Mouse (Mus musculus): ENCODE data around the gene Rufy4. TPM values are rescaled to one million over a fixed set of nuclear protein-coding genes. Genes with fewer than 3 reads are reported as not detected.
"Not testable (repeated sequence)": the region's sequence is repeated elsewhere in the genome, so short reads cannot be mapped to it uniquely, and the experiment has no call there.

Gene Rufy4
- total RNA-seq, 2 experiments from 2014 or later = 1.2 to 2.0 TPM

- DNase-seq = peak in 1 of 2 experiments; percentile 22
Observed at GRCm38 (mm10) chr1:74149106-74149885, 24.0 kb downstream of the Rufy4 start.

- no peak for DNase-seq
Observed at GRCm38 (mm10) chr1:74150101-74150500, 24.8 kb downstream of the Rufy4 start.

DNA sequence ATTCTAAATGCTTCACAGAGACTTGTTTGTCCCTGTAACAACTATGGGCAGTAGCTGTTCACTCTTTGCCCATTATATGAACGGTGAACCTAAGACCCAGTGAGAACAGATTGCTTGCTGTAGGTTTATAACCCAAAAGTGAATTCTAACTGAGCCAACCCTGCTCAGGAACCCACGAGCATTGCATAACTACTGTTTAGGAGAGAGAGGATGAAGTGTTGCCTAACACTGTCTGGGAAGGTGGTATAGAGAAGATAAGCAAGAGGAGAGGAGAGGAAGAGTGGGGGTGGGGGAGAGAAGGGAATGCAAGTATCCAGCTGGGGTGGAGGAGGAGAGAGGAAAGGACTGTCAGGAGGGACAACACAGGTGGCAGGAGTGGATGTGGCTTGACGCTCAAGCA, 25.8 kb downstream of the Rufy4 start:
- no peak for DNase-seq

DNA sequence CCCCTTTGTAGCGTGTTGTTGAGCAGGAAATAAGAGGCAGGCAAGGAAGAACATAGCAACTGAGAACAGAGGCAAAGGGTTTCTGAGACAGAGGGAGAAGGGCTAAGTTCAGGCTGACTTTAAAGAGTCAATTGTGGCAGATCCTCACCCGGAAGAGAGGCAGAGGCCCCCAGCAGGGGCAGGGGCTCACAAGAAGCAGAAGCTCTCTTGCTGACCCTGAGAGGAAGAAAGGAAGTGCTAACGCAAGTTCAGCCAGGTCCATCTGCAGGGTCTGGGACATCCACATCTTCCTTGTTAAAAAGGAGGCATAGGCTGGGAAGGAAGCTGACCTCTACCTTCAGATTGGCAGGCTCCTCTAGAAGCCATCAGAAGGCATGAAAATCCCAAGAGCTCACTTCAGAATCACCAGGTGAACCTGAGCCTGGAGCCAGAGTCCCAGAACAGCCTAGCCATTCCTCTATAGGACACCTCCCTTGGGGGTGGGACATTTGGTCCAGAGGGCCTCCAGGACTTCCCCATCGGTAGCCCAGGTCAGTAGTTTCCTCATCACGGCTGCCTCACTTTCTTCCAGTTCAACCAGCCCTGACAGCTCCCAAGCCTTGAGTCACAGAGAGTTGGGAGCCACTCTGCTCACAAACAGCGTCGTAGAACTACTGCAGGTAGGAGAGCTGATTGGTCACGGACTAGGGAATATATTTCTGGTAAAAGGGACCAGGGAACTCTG, 28.3 kb downstream of the Rufy4 start, which contains the start of gene Cxcr2:
TSS of gene Cxcr2 (plus strand) at position 529 of the 724 bp plus-strand sequence.
- no peak for DNase-seq

DNA sequence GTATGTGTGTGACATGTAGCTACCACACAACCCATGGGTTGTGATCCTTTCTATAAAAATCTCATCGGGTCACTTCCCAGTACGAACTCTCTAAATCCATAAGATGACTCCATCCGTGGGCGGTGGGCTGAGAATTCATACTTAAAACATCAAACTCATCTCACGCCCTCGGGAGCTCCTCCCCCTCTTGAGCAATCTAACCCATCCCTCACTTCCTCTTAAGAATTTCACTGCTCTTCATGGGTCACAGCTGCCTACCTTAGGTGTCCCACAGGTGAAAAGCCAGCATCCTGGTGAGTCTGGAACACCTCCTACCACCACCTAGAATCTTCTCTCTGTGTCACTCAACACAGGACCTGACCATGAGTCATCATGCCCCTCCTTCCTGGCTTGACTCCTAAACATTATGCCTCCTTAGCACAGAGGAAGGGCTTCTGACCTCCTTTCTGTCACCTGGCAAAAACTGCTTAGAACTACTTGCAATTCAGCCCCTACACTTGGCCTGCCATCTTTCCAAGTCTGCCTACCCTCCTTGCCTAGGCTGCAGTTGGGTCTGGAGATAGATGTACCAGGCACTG, 30.2 kb downstream of the Rufy4 start:
- DNase-seq = no peak

DNA sequence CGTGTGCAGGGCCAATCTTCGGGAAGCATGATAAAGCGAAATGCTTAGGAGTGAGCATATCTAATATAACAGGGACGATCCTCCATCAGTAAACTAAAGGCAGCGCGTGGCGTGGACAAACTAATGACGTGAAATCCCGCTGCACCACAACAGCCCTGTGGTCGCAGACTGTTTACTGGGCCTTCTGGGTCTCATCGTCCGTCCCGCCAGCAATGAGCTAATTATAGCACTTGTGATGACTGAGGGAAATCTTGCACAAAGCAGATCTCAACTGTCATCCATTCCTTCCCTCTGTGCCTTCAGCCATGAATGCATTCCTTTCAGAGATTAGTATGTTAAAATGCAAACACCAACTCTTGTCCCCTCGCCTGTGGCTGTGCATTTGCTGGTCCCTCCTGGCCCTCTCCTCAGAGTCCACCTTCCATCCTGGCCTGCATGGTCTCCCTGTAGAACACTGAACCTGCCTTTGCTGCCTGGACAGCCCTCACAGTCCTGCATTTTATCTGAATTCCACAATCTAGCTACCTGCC, 31.1 kb downstream of the Rufy4 start:
- DNase-seq = no peak

DNA sequence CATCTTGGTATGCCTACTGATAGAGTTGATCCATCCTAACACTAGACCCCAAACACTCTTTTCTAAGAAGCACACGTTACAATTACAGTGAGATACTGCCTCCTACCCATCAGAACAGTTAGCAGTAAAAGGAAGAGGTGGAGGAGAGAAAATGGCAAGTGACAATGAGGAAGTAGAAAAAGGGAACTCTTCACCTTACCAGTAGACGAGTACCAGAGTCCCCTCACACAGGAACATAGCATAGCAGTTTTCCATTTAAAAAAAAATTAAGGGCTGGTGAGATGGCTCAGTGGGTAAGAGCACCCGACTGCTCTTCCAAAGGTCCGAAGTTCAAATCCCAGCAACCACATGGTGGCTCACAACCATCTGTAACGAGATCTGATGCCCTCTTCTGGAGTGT, 34.3 kb downstream of the Rufy4 start:
- DNase-seq = not testable (repeated sequence)

DNA sequence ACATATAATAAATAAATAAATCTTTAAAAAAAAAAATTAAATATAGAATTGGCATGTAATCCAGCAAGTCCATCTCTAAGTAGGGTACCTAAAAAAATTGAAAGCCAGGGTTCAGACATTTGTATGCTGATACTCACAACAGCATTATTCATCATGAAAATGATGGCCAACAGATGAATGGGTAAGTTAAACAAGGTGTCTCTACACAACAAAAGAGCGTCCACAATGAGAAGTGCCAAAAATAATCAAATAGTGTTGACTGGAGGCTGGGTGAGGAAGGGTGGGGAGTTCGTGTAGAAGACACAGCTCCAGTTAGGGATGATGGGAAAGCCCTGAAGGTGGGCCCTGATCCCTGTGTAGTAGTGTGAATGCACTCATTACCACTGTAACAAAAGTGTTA, 34.7 kb downstream of the Rufy4 start:
- no peak for DNase-seq

DNA sequence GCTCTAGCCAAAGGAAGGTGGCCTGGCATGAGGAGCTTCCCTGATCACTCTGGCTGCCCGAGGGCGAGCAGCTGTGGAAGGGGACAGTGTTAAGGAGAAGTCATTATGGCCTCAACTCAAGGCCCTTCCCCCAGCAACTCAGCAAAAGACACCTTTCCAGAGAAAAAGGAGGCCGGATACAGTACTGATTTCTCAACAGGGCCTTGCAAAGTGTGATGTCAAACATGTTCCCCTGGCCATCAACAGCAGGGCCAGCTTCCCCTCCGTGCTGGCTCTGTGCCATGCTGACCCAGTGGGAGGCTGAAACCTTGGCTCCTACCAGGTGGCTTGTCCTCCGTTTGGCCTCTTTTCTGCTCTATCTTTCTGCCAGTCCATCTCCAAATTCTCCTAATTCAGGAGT, 41.8 kb downstream of the Rufy4 start:
- no peak for DNase-seq

- no peak for DNase-seq
Observed at GRCm38 (mm10) chr1:74169721-74170120, 44.4 kb downstream of the Rufy4 start.

GRCm38 (mm10) chr1:74172722-74173121, 47.4 kb downstream of the Rufy4 start:
- DNase-seq = no peak

DNA sequence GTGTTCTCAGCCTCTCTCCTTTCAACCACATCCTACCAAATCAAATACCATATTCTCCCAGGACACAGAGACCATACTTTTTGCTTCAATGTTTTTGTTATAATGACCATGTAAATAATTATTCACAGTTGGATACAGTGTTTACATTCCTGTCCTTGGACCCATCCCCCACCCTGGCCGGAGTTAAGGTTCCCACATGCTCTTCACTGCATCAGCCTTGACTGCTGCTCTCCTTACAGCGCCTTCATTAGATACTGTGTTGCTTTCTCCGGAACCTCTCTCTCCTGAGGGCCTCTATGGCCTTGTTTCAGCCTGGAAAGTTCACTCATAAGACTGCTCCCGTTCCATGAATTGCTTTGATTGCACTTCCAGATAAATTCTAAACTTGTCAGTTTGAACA, 50.4 kb downstream of the Rufy4 start:
- DNase-seq = no peak

GRCm38 (mm10) chr1:74178618-74179017, 53.3 kb downstream of the Rufy4 start:
- no peak for DNase-seq

GRCm38 (mm10) chr1:74179624-74180408, 54.5 kb downstream of the Rufy4 start:
- no peak for DNase-seq

DNA sequence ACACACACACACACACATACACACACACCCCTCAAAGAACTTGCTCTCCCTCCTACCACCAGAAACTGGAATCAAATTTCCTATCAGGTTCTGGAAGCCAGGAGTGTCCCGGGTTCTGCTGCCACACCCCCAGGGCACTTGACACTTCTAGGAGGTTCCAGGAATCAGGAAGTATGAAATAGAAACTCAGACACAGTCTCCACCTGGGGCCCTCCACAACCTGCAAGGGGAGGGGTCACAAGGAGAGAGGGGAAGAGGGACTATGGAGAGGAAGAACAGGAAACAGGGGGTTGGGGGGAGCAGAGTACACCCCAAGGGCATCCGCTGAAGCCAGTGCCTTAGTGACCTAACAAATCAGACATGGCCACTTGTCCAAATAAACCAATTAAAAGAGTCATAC, 56.1 kb downstream of the Rufy4 start:
- no peak for DNase-seq

GRCm38 (mm10) chr1:74183006-74183405, 57.7 kb downstream of the Rufy4 start:
- DNase-seq = no peak

- no peak for DNase-seq
Observed at GRCm38 (mm10) chr1:74190471-74190870, 65.1 kb downstream of the Rufy4 start.

- no peak for DNase-seq
Observed at GRCm38 (mm10) chr1:74192711-74193110, 67.4 kb downstream of the Rufy4 start.

GRCm38 (mm10) chr1:74194445-74194844, 69.1 kb downstream of the Rufy4 start, which contains the start of gene Cxcr1:
TSS of gene Cxcr1 (minus strand) at chr1:74194631.
- no peak for DNase-seq

- DNase-seq = peak; percentile 25 to 44
Observed at GRCm38 (mm10) chr1:74195961-74196360, 70.6 kb downstream of the Rufy4 start.

GRCm38 (mm10) chr1:74196621-74197419, 71.5 kb downstream of the Rufy4 start:
- no peak for DNase-seq

Data from adrenal gland, postnatal 36 days (tissue).